Mouse (Mus musculus) gastrocnemius, adult 8-10 months (tissue): ENCODE results near the gene Synpo2. TPM values are rescaled to one million over a fixed set of nuclear protein-coding genes. Genes with fewer than 3 reads are reported as not detected.

ENCODE experiments used
- DNase-seq, 2 experiments: peaks; one replicate each; pipeline ENCODE4 v3.0.0; 2022; ENCODE audit warnings: low spot score in 2 of 2
- total RNA-seq, 4 experiments: library from RNA; stranded (reverse); gene quantifications; 2 replicates each; pipeline ENCODE4 v1.2.4; 2022

Synpo2 gene
- total RNA-seq, 4 experiments from 2014 or later = 229 to 273 (median 251) TPM

DNA sequence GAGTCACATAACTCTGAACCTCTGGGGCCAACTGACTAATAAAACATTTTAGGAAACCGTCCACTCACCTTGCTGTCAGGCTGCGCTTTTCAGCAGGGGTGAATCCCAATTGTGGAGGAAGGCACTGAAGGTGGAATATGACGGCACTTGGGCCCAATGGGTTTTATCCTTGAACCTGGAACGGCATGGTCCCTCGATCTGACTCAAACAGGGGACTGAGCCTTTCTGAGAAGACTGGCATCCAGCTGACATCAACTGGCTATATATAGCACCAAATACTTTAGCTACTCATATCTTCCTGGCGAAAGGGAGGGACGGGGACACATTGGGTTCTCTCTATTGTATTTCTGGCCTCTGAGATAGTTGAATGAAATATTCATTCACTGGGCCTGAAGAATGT lies 201.2 kb downstream of the Synpo2 start, which contains the start of gene Myoz2:
Myoz2 (minus strand) TSS at position 264 of the 400 bp plus-strand sequence.
- DNase-seq = no peak

DNA sequence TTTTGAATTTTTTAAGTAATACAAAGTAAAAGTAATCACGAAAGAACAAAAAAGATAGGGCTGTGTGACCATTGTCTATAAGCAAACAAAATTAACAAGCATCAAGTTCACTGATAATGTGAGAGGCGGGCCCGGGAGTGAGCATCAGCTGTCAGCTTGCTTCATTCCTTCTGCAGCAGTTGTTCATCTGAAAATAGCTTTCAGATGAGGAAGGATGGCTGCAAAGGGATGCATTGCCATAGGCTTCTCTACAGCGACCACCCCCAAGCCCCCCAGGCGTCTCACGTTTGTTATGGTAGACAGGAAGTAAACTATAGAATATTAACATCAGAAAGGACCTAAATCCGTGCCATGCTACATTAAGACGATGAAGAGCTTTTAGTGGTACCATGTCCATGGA lies 202.1 kb downstream of the Synpo2 start:
- DNase-seq = no peak

Other genes with a start within 250 kb of the Synpo2 start
- gene Myoz2, start 201.1 kb downstream of the Synpo2 start, total RNA-seq = 100 to 1,000 TPM; 244 to 301 (median 265) TPM
- 1 to 10 TPM; 3.8 to 4.2 (median 4.0) TPM for gene Sec24d, start 31.3 kb upstream of the Synpo2 start, total RNA-seq
- 10 to 100 TPM in 1 of 4 experiments, 1 to 10 TPM in 3; 6.7 to 11.6 (median 8.8) TPM for gene Mettl14, start 150.0 kb upstream of the Synpo2 start, total RNA-seq
- under 1 TPM; 0.19 to 0.52 (median 0.34) TPM for gene Prss12, start 210.8 kb upstream of the Synpo2 start, total RNA-seq